ENCODE assay signal across 8 mouse cellular contexts in genomic region chr19:6968491-6969271, GRCm38 (mm10). TPM values are rescaled to one million over a fixed set of nuclear protein-coding genes. Genes with fewer than 3 reads are reported as not detected.
A peak's percentile ranks its signal among the peaks of the same experiment; 100 is the strongest.
DNase-seq lines count a peak whose midpoint lies in the region; ATAC-seq and TF ChIP-seq lines count a peak whose summit lies in the region.

No protein-coding gene starts in this region.

- no peaks in the 10 kb centered on the region for H3K27me3 ChIP-seq in heart, embryonic 12.5 days (replicated peaks)
- no peaks in the 10 kb centered on the region for H3K27me3 ChIP-seq in intestine, embryonic 14.5 days (replicated peaks; ENCODE audit: control insufficient read depth, insufficient read depth, low read length)
- no peaks in the 10 kb centered on the region for H3K27me3 ChIP-seq in stomach, embryonic 16.5 days (ENCODE audit: control insufficient read depth, insufficient read depth, low read length)

- no peak for ATAC-seq in heart, embryonic 12.5 days (ENCODE audit: insufficient number of reproducible peaks, low FRiP score)
- ATAC-seq in intestine, embryonic 14.5 days (replicated peaks; ENCODE audit: low FRiP score, low TSS enrichment, low read depth): peak; percentile 45
- ATAC-seq in stomach, embryonic 16.5 days (ENCODE audit: insufficient read depth, low FRiP score): peak; percentile 45; the same call in 1 of the 2 replicates

- H3K9ac ChIP-seq in heart, embryonic 12.5 days: peak overlapping the region; percentile 77
- peak overlapping the region; percentile 67 for H3K9ac ChIP-seq in intestine, embryonic 14.5 days (ENCODE audit: low read length)
- peak overlapping the region; percentile 85 for H3K9ac ChIP-seq in stomach, embryonic 16.5 days (ENCODE audit: low read length)

- intact Hi-C loops in heart, postnatal 14 days (cut with DNase I): loop anchor here (2.0 kb wide), 1 partner anchor 14 kb away; no protein-coding TSS in a partner anchor

- H3K9me3 ChIP-seq in heart, embryonic 12.5 days (replicated peaks): no peaks in the 10 kb centered on the region
- no peaks in the 10 kb centered on the region for H3K9me3 ChIP-seq in intestine, embryonic 14.5 days (ENCODE audit: control insufficient read depth, low read length)
- H3K9me3 ChIP-seq in stomach, embryonic 16.5 days (replicated peaks; ENCODE audit: control insufficient read depth, low read length): no peaks in the 10 kb centered on the region

- peak overlapping the region; percentile 81 for H3K4me2 ChIP-seq in heart, embryonic 12.5 days
- peak overlapping the region; percentile 60 for H3K4me2 ChIP-seq in intestine, embryonic 14.5 days (ENCODE audit: low read length)
- peak overlapping the region; percentile 74 for H3K4me2 ChIP-seq in stomach, embryonic 16.5 days (ENCODE audit: low read depth, low read length)

- peak overlapping the region; percentile 63 for H3K4me3 ChIP-seq in heart, embryonic 12.5 days
- H3K4me3 ChIP-seq in bone marrow macrophage, adult 2 months (ENCODE audit: insufficient read depth, low read length): peak overlapping the region; percentile 76
- H3K4me3 ChIP-seq in intestine, embryonic 14.5 days (ENCODE audit: low read depth, low read length): peak overlapping the region; percentile 72
- peak overlapping the region; percentile 75 for H3K4me3 ChIP-seq in stomach, embryonic 16.5 days (replicated peaks; ENCODE audit: low read length)

- peaks cover 42% of the 10 kb centered on the region for H3K4me1 ChIP-seq in heart, embryonic 12.5 days (replicated peaks)
- H3K4me1 ChIP-seq in bone marrow macrophage, adult 2 months (ENCODE audit: control insufficient read depth, insufficient read depth, low read length): peaks cover 18% of the 10 kb centered on the region
- H3K4me1 ChIP-seq in intestine, embryonic 14.5 days (replicated peaks; ENCODE audit: control insufficient read depth, insufficient read depth, low read length): peaks cover 38% of the 10 kb centered on the region
- peaks cover 41% of the 10 kb centered on the region for H3K4me1 ChIP-seq in stomach, embryonic 16.5 days (ENCODE audit: control insufficient read depth, insufficient read depth, low read length)

- peaks cover 31% of the 10 kb centered on the region for H3K36me3 ChIP-seq in heart, embryonic 12.5 days
- peaks cover 31% of the 10 kb centered on the region for H3K36me3 ChIP-seq in intestine, embryonic 14.5 days (ENCODE audit: control insufficient read depth, insufficient read depth, low read length)
- peaks cover 23% of the 10 kb centered on the region for H3K36me3 ChIP-seq in stomach, embryonic 16.5 days (ENCODE audit: control insufficient read depth, insufficient read depth, low read length)

- WGBS in heart, embryonic 12.5 days: 12% methylated on average over 15 of the region's 15 CpGs
- WGBS in intestine, embryonic 14.5 days: 7% methylated on average over 15 of the region's 15 CpGs
- 7% methylated on average over 15 of the region's 15 CpGs for WGBS in stomach, embryonic 16.5 days

- H3K27ac ChIP-seq in heart, embryonic 12.5 days (ENCODE audit: poor library complexity, severe bottlenecking): no peak overlapping the region
- peak overlapping the region; percentile 22; the same call in 1 of the 2 replicates for H3K27ac ChIP-seq in bone marrow macrophage, adult 2 months (ENCODE audit: insufficient read depth, low read depth, low read length)
- H3K27ac ChIP-seq in intestine, embryonic 14.5 days (ENCODE audit: low read depth): peak overlapping the region; percentile 69
- H3K27ac ChIP-seq in stomach, embryonic 16.5 days (ENCODE audit: low read length): peak overlapping the region; percentile 78

- no peak for TF ChIP-seq POLR2A in bone marrow macrophage, adult 2 months (IDR thresholded peaks at IDR 0.05; ENCODE audit: borderline replicate concordance, low read depth, low read length)

- TF ChIP-seq CTCF in bone marrow macrophage, adult 2 months (IDR thresholded peaks at IDR 0.05; ENCODE audit: low read depth, low read length): no peak

- DNase-seq in heart, postnatal 14 days: no peak
- peak; percentile 81 for DNase-seq in intestine, embryonic 14.5 days (ENCODE audit: low spot score)
- peak; percentile 62 to 72 for DNase-seq in lung, adult 18-20 months
- DNase-seq in cerebellum, adult 8-10 months: no peak
- no peak for DNase-seq in ovary, postnatal 10 days (ENCODE audit: low spot score)

RNA-seq across cellular contexts. Expression of gene Ppp1r14b, which starts 6.1 kb away (rescaled TPM):
- 194 and 198 TPM in 2 replicates for polyA plus RNA-seq in heart, embryonic 12.5 days (2016; fragmentation: Nextera tagmentation; extraction: Ambion mirVana)
- 100 to 1,000 TPM in 1 of 2 experiments, 10 to 100 TPM in 1; 89.8 to 120 TPM for total RNA-seq in heart, postnatal 14 days (2021)
- polyA plus RNA-seq in bone marrow macrophage, adult 2 months (2012; ENCODE audit: insufficient read depth, insufficient read length, missing spikeins): 64.2 and 73.7 TPM in 2 replicates
- polyA plus RNA-seq in intestine, embryonic 14.5 days (2014; fragmentation: Nextera tagmentation; extraction: Ambion mirVana): 111 and 199 TPM in 2 replicates
- polyA plus RNA-seq in stomach, embryonic 16.5 days (2015; fragmentation: Nextera tagmentation; extraction: Ambion mirVana): 53.7 and 70.6 TPM in 2 replicates

RNA-seq across cellular contexts. Expression of gene Plcb3, which starts 7.6 kb away (rescaled TPM):
- 26.6 and 28.9 TPM in 2 replicates for polyA plus RNA-seq in heart, embryonic 12.5 days (2016; fragmentation: Nextera tagmentation; extraction: Ambion mirVana)
- total RNA-seq in heart, postnatal 14 days (2021): 10 to 100 TPM; 16.2 to 16.8 TPM
- polyA plus RNA-seq in bone marrow macrophage, adult 2 months (2012; ENCODE audit: insufficient read depth, insufficient read length, missing spikeins): 39.8 and 40.6 TPM in 2 replicates
- 123 and 138 TPM in 2 replicates for polyA plus RNA-seq in intestine, embryonic 14.5 days (2014; fragmentation: Nextera tagmentation; extraction: Ambion mirVana)
- 61.7 and 65.4 TPM in 2 replicates for polyA plus RNA-seq in stomach, embryonic 16.5 days (2015; fragmentation: Nextera tagmentation; extraction: Ambion mirVana)

RNA-seq across cellular contexts. Expression of gene Fkbp2, which starts 11.6 kb away (rescaled TPM):
- polyA plus RNA-seq in heart, embryonic 12.5 days (2016; fragmentation: Nextera tagmentation; extraction: Ambion mirVana): 73.3 and 81.9 TPM in 2 replicates
- 10 to 100 TPM; 13.6 to 14.2 TPM for total RNA-seq in heart, postnatal 14 days (2021)
- polyA plus RNA-seq in bone marrow macrophage, adult 2 months (2012; ENCODE audit: insufficient read depth, insufficient read length, missing spikeins): 118 and 126 TPM in 2 replicates
- polyA plus RNA-seq in intestine, embryonic 14.5 days (2014; fragmentation: Nextera tagmentation; extraction: Ambion mirVana): 96.9 and 103 TPM in 2 replicates
- 153 and 158 TPM in 2 replicates for polyA plus RNA-seq in stomach, embryonic 16.5 days (2015; fragmentation: Nextera tagmentation; extraction: Ambion mirVana)

RNA-seq across cellular contexts. Expression of gene Vegfb, which starts 18.8 kb away (rescaled TPM):
- 126 and 136 TPM in 2 replicates for polyA plus RNA-seq in heart, embryonic 12.5 days (2016; fragmentation: Nextera tagmentation; extraction: Ambion mirVana)
- total RNA-seq in heart, postnatal 14 days (2021): 100 to 1,000 TPM; 307 to 309 TPM
- polyA plus RNA-seq in bone marrow macrophage, adult 2 months (2012; ENCODE audit: insufficient read depth, insufficient read length, missing spikeins): 30.1 and 39.9 TPM in 2 replicates
- polyA plus RNA-seq in intestine, embryonic 14.5 days (2014; fragmentation: Nextera tagmentation; extraction: Ambion mirVana): 38.7 and 50.5 TPM in 2 replicates
- polyA plus RNA-seq in stomach, embryonic 16.5 days (2015; fragmentation: Nextera tagmentation; extraction: Ambion mirVana): 19.0 and 19.7 TPM in 2 replicates

RNA-seq across cellular contexts. Expression of gene Dnajc4, which starts 23.7 kb away (rescaled TPM):
- 32.7 and 33.9 TPM in 2 replicates for polyA plus RNA-seq in heart, embryonic 12.5 days (2016; fragmentation: Nextera tagmentation; extraction: Ambion mirVana)
- total RNA-seq in heart, postnatal 14 days (2021): 10 to 100 TPM; 54.8 to 62.7 TPM
- polyA plus RNA-seq in bone marrow macrophage, adult 2 months (2012; ENCODE audit: insufficient read depth, insufficient read length, missing spikeins): 26.8 and 32.2 TPM in 2 replicates
- 23.3 and 25.2 TPM in 2 replicates for polyA plus RNA-seq in intestine, embryonic 14.5 days (2014; fragmentation: Nextera tagmentation; extraction: Ambion mirVana)
- polyA plus RNA-seq in stomach, embryonic 16.5 days (2015; fragmentation: Nextera tagmentation; extraction: Ambion mirVana): 28.8 TPM in 2 replicates

Comparison
In these comparisons a context has a peak if more than half of its experiments do, and no peak if none do; other contexts are left out.
1. DNase-seq: peak in intestine, embryonic 14.5 days (single experiment) and lung, adult 18-20 months (2 of 2); none in heart, postnatal 14 days (0 of 2), cerebellum, adult 8-10 months (single experiment) and ovary, postnatal 10 days (single experiment).
2. Peak in every context shown above with its lines, with median percentiles within 50 percentile points of each other: H3K4me2 ChIP-seq, H3K4me3 ChIP-seq and H3K9ac ChIP-seq.